Comparison of ENCODE assay signal across 9 mouse cellular contexts in the genomic region with DNA sequence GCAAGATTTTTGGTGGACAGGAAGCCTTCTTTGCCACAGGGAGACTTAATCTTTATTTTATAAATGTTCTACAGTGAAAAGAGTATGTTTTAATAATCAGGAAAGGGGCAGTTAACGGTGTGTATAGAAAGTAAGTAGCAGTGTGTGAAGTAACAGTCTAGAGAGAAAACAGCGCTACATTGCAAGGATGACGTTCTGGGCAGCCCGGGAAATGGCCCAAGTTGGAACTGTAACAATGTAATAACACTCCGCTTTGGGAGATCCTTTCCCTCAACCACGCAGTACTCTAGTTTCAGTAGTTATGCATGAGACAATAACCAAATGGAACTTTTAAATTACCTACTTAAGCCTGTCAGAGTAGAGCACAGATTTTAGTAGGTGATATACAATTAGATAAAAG.
A peak's percentile ranks its signal among the peaks of the same experiment; 100 is the strongest.
DNase-seq lines count a peak whose midpoint lies in the region; ATAC-seq and TF ChIP-seq lines count a peak whose summit lies in the region.
"Had no signal": no experiment of that assay in that cellular context is flagged by ENCODE, and none has a peak within 500 bp of the region (broad histone marks: within the 10 kb centered on the region; RNA-seq: fewer than 3 reads in every experiment).

No protein-coding gene starts in this region.

- TF ChIP-seq CTCF in lung, embryonic 14.5 days (IDR thresholded peaks at IDR 0.05; ENCODE audit: low read depth), result no peak
- no peak for TF ChIP-seq CTCF in lung, adult 2 months (IDR thresholded peaks at IDR 0.05; ENCODE audit: insufficient read depth, low read length)
- TF ChIP-seq CTCF in CH12.LX (conservative IDR thresholded peaks at IDR 0.05 in 1 of 2, IDR thresholded peaks at IDR 0.05 in 1 of 2; ENCODE audit: low read depth in 2 of 2, low read length in 2 of 2), result no peak

- no peak for TF ChIP-seq EP300 in CH12.LX (IDR thresholded peaks at IDR 0.05; ENCODE audit: low read length)

- no peak overlapping the region for H3K9ac ChIP-seq in lung, embryonic 14.5 days
- H3K9ac ChIP-seq in CH12.LX (ENCODE audit: insufficient read depth, low read depth), result no peak overlapping the region

- no peaks in the 10 kb centered on the region for H3K27me3 ChIP-seq in lung, embryonic 14.5 days (ENCODE audit: insufficient read depth, low read length)
- H3K27me3 ChIP-seq in CH12.LX (replicated peaks), result no peaks in the 10 kb centered on the region

- peak; percentile 89 for ATAC-seq in frontal cortex, adult (ENCODE audit: low TSS enrichment)
- ATAC-seq in lung, embryonic 14.5 days (ENCODE audit: insufficient read depth), result no peak; the same call in 1 of the 2 replicates
- ATAC-seq in cerebellum, adult (ENCODE audit: insufficient number of reproducible peaks, low FRiP score, low TSS enrichment), result no peak

- TF ChIP-seq POLR2A in lung, adult 2 months (IDR thresholded peaks at IDR 0.05; ENCODE audit: borderline replicate concordance, extremely low read depth, low read depth, low read length), result no peak
- no peak for TF ChIP-seq POLR2A in CH12.LX (IDR thresholded peaks at IDR 0.05; ENCODE audit: low read depth, low read length)

- H3K4me3 ChIP-seq in lung, embryonic 14.5 days (ENCODE audit: low read depth, low read length), result no peak overlapping the region
- H3K4me3 ChIP-seq in lung, adult 2 months (replicated peaks; ENCODE audit: extremely low read depth, low read depth, low read length), result no peak overlapping the region
- no peak overlapping the region for H3K4me3 ChIP-seq in CH12.LX (replicated peaks in 1 of 3; ENCODE audit: low read depth in 2 of 3, low read length in 2 of 3, poor library complexity in 1 of 3)

- no peaks in the 10 kb centered on the region for H3K79me2 ChIP-seq in CH12.LX (replicated peaks; ENCODE audit: control insufficient read depth, extremely low read depth, insufficient read depth, poor library complexity, severe bottlenecking)

- dilution Hi-C loops in CH12.LX (cut with MboI; ENCODE audit: extremely low pct_ligation_motif_present, extremely low pct_unique_long_range_greater_than_20kb, low sequenced_read_pairs), result no loop called here

- H3K4me1 ChIP-seq in lung, embryonic 14.5 days (ENCODE audit: insufficient read depth), result no peaks in the 10 kb centered on the region
- no peaks in the 10 kb centered on the region for H3K4me1 ChIP-seq in lung, adult 2 months (ENCODE audit: control insufficient read depth, insufficient read depth, low read length)
- H3K4me1 ChIP-seq in CH12.LX (ENCODE audit: control insufficient read depth in 1 of 2, insufficient read depth in 2 of 2), result peaks cover 0 to 7% of the 10 kb centered on the region in 2 experiments; a peak in 2 of 4 replicates

- 54% methylated on average over 6 of the region's 6 CpGs for WGBS in lung, embryonic 14.5 days
- WGBS in lung, adult 2 months, result 62% methylated on average over 6 of the region's 6 CpGs

- H3K4me2 ChIP-seq in lung, embryonic 14.5 days, result no peak overlapping the region
- H3K4me2 ChIP-seq in CH12.LX (ENCODE audit: insufficient read depth, low read depth, poor library complexity, severe bottlenecking), result peak overlapping the region; percentile 30; the same call in 1 of the 2 replicates
- H3K4me2 ChIP-seq: liver, embryonic 11.5 days had no signal

- H3K9me3 ChIP-seq in lung, embryonic 14.5 days (ENCODE audit: low read depth, low read length), result no peaks in the 10 kb centered on the region
- H3K9me3 ChIP-seq in CH12.LX (replicated peaks; ENCODE audit: low read length), result no peaks in the 10 kb centered on the region

- H3K27ac ChIP-seq in lung, embryonic 14.5 days (ENCODE audit: low read depth), result no peak overlapping the region
- H3K27ac ChIP-seq in CH12.LX (ENCODE audit: insufficient read depth, low read depth), result no peak overlapping the region

- TF ChIP-seq RAD21 in CH12.LX (IDR thresholded peaks at IDR 0.05; ENCODE audit: low read depth, low read length), result no peak

- in situ Hi-C loops in CH12.LX (cut with MboI; ENCODE audit: low pct_ligation_motif_present, low pct_unique_long_range_greater_than_20kb, low sequenced_read_pairs), result no loop called here

- DNase-seq in frontal cortex, postnatal 36 days (ENCODE audit: low spot score in 2 of 2), result no peak
- DNase-seq in lung, embryonic 14.5 days, result peak; percentile 25
- no peak for DNase-seq in lung, adult 2 months
- DNase-seq in CH12.LX (ENCODE audit: extremely low read depth), result no peak
- peak; percentile 27 for DNase-seq in gastrocnemius, postnatal 25 days
- no peak for DNase-seq in cerebellum, adult 9-11 months

- no peaks in the 10 kb centered on the region for H3K36me3 ChIP-seq in lung, embryonic 14.5 days (ENCODE audit: insufficient read depth)
- H3K36me3 ChIP-seq in CH12.LX (replicated peaks in 1 of 2; ENCODE audit: control insufficient read depth in 1 of 2, insufficient read depth in 1 of 2, low read length in 1 of 2), result no peaks in the 10 kb centered on the region

TF ChIP-seq in CH12.LX, 34 proteins besides CTCF, POLR2A, EP300 and RAD21:
- TF ChIP-seq JUND (conservative IDR thresholded peaks at IDR 0.05; ENCODE audit: low read depth, low read length), result no peak
- TF ChIP-seq ZKSCAN1 (IDR thresholded peaks at IDR 0.05; ENCODE audit: borderline replicate concordance, low read depth, low read length), result no peak
- no peak for TF ChIP-seq MXI1 (IDR thresholded peaks at IDR 0.05; ENCODE audit: low read depth, low read length)
- no peak for TF ChIP-seq SIN3A (IDR thresholded peaks at IDR 0.05; ENCODE audit: low read length)
- no peak for TF ChIP-seq IRF4 (IDR thresholded peaks at IDR 0.05; ENCODE audit: low read depth, low read length)
- TF ChIP-seq NRF1 (IDR thresholded peaks at IDR 0.05; ENCODE audit: low read depth, low read length), result no peak

Comparison
In these comparisons a context has a peak if more than half of its experiments do, and no peak if none do; other contexts are left out.
1. DNase-seq: peak in lung, embryonic 14.5 days (single experiment) and gastrocnemius, postnatal 25 days (single experiment); none in frontal cortex, postnatal 36 days (0 of 2), lung, adult 2 months (single experiment), CH12.LX (single experiment) and cerebellum, adult 9-11 months (single experiment).